Mouse (Mus musculus): ENCODE data around the gene Orm3. TPM values are rescaled to one million over a fixed set of nuclear protein-coding genes. Genes with fewer than 3 reads are reported as not detected.

Gene Orm3
- polyA plus RNA-seq, 1 experiment, result not detected

- peak overlapping the region; percentile 83 for H3K4me3 ChIP-seq (ENCODE audit: control insufficient read depth, low read depth, low read length)
- no peak overlapping the region for H3K27ac ChIP-seq (ENCODE audit: control insufficient read depth, insufficient read depth, low read depth, low read length)
- TF ChIP-seq POLR2A (IDR thresholded peaks at IDR 0.05; ENCODE audit: control insufficient read depth, low read depth, low read length), result no peak
- TF ChIP-seq CTCF (IDR thresholded peaks at IDR 0.05; ENCODE audit: control insufficient read depth, insufficient read depth, insufficient replicate concordance, low read depth, low read length), result no peak
- H3K27me3 ChIP-seq (ENCODE audit: control insufficient read depth, insufficient read depth, low read length), result no peaks in the 10 kb centered on the region
- H3K4me1 ChIP-seq (ENCODE audit: control insufficient read depth, insufficient read depth, low read length), result no peaks in the 10 kb centered on the region; the same call in 1 of the 2 replicates
- no peaks in the 10 kb centered on the region; the same call in 1 of the 2 replicates for H3K36me3 ChIP-seq (ENCODE audit: control insufficient read depth, insufficient read depth, low read length)
These were observed 26.9 kb downstream of the Orm3 start for GRCm38 (mm10) chr4:63382676-63383369.

DNA sequence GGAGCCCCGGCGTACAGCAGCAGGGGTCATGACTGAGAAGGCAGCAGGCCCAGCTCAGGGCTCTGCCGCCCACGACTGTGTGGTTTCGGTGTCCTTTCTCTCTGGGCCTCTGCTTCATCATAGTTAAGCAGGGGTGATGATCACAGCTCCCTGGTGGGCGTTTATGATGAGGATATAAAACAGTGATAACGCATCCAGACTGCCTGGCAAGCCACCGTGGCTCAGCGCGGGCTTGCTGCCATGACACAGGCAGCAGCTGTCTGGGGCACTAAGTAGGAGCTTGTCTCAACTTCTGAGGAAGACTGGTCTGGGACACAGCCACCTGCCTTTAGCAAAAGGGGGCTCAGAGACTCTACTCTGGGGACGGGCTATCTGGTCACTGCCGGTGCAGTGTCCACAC lies 27.5 kb downstream of the Orm3 start:
- H3K36me3 ChIP-seq (ENCODE audit: control insufficient read depth, insufficient read depth, low read length), result no peaks in the 10 kb centered on the region; the same call in 1 of the 2 replicates
- no peaks in the 10 kb centered on the region for H3K27me3 ChIP-seq (ENCODE audit: control insufficient read depth, insufficient read depth, low read length)
- TF ChIP-seq POLR2A (IDR thresholded peaks at IDR 0.05; ENCODE audit: control insufficient read depth, low read depth, low read length) (0 out of 2 replicates have a peak, but pooled peaks have one; percentile 14), CTCF (IDR thresholded peaks at IDR 0.05; ENCODE audit: control insufficient read depth, insufficient read depth, insufficient replicate concordance, low read depth, low read length) (no peak)
- H3K4me1 ChIP-seq (ENCODE audit: control insufficient read depth, insufficient read depth, low read length), result no peaks in the 10 kb centered on the region
- no peak overlapping the region for H3K27ac ChIP-seq (ENCODE audit: control insufficient read depth, insufficient read depth, low read depth, low read length)
- H3K4me3 ChIP-seq (ENCODE audit: control insufficient read depth, low read depth, low read length), result peak overlapping the region; percentile 20

GRCm38 (mm10) chr4:63384262-63384661 lies 28.3 kb downstream of the Orm3 start:
- TF ChIP-seq CTCF (IDR thresholded peaks at IDR 0.05; ENCODE audit: control insufficient read depth, insufficient read depth, insufficient replicate concordance, low read depth, low read length) (no peak), POLR2A (IDR thresholded peaks at IDR 0.05; ENCODE audit: control insufficient read depth, low read depth, low read length) (no peak)
- no peak overlapping the region for H3K4me3 ChIP-seq (ENCODE audit: control insufficient read depth, low read depth, low read length)
- no peaks in the 10 kb centered on the region for H3K4me1 ChIP-seq (ENCODE audit: control insufficient read depth, insufficient read depth, low read length)
- no peaks in the 10 kb centered on the region; the same call in 1 of the 2 replicates for H3K36me3 ChIP-seq (ENCODE audit: control insufficient read depth, insufficient read depth, low read length)
- H3K27me3 ChIP-seq (ENCODE audit: control insufficient read depth, insufficient read depth, low read length), result no peaks in the 10 kb centered on the region
- no peak overlapping the region for H3K27ac ChIP-seq (ENCODE audit: control insufficient read depth, insufficient read depth, low read depth, low read length)

DNA sequence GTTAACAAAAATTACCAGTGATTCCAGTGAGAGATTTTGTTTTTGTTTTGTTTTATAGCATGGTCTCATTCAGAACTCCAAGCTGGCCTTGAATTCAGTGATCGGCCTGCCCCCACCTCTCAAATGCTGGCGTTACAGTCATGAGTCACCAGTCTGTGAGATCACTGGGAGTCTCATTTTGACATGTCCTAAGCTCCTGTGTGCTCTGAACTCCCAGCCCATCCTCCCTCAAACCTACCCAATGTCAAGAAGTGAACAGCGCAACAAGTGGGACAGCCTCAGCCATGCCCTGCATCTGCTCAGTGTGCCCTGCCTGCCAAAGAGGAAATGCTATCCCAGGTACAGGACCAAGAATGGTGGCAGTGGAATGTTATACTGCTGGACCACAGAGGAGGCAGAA lies 29.3 kb downstream of the Orm3 start:
- TF ChIP-seq CTCF (IDR thresholded peaks at IDR 0.05; ENCODE audit: control insufficient read depth, insufficient read depth, insufficient replicate concordance, low read depth, low read length) (no peak), POLR2A (IDR thresholded peaks at IDR 0.05; ENCODE audit: control insufficient read depth, low read depth, low read length) (no peak; the same call in 1 of the 2 replicates)
- no peaks in the 10 kb centered on the region; the same call in 1 of the 2 replicates for H3K36me3 ChIP-seq (ENCODE audit: control insufficient read depth, insufficient read depth, low read length)

GRCm38 (mm10) chr4:63385784-63386183 lies 29.8 kb downstream of the Orm3 start:
- Histone ChIP-seq H3K27me3 (ENCODE audit: control insufficient read depth, insufficient read depth, low read length) (no peaks in the 10 kb centered on the region), H3K36me3 (ENCODE audit: control insufficient read depth, insufficient read depth, low read length) (no peaks in the 10 kb centered on the region; the same call in 1 of the 2 replicates), H3K4me3 (ENCODE audit: control insufficient read depth, low read depth, low read length) (peak overlapping the region; percentile 66), H3K27ac (ENCODE audit: control insufficient read depth, insufficient read depth, low read depth, low read length) (no peak overlapping the region), H3K4me1 (ENCODE audit: control insufficient read depth, insufficient read depth, low read length) (no peaks in the 10 kb centered on the region)
- TF ChIP-seq POLR2A (IDR thresholded peaks at IDR 0.05; ENCODE audit: control insufficient read depth, low read depth, low read length) (no peak), CTCF (IDR thresholded peaks at IDR 0.05; ENCODE audit: control insufficient read depth, insufficient read depth, insufficient replicate concordance, low read depth, low read length) (no peak)

More for the DNA sequence above, 29.3 kb downstream of the Orm3 start:
- Histone ChIP-seq H3K27me3 (ENCODE audit: control insufficient read depth, insufficient read depth, low read length) (no peaks in the 10 kb centered on the region), H3K4me1 (ENCODE audit: control insufficient read depth, insufficient read depth, low read length) (no peaks in the 10 kb centered on the region), H3K4me3 (ENCODE audit: control insufficient read depth, low read depth, low read length) (peak overlapping the region; percentile 66), H3K27ac (ENCODE audit: control insufficient read depth, insufficient read depth, low read depth, low read length) (no peak overlapping the region)

GRCm38 (mm10) chr4:63388029-63388428 lies 32.1 kb downstream of the Orm3 start:
- H3K36me3 ChIP-seq (ENCODE audit: control insufficient read depth, insufficient read depth, low read length), result no peaks in the 10 kb centered on the region
- no peak for TF ChIP-seq CTCF (IDR thresholded peaks at IDR 0.05; ENCODE audit: control insufficient read depth, insufficient read depth, insufficient replicate concordance, low read depth, low read length)
- no peak for TF ChIP-seq POLR2A (IDR thresholded peaks at IDR 0.05; ENCODE audit: control insufficient read depth, low read depth, low read length)
- no peak overlapping the region for H3K4me3 ChIP-seq (ENCODE audit: control insufficient read depth, low read depth, low read length)
- H3K4me1 ChIP-seq (ENCODE audit: control insufficient read depth, insufficient read depth, low read length), result no peaks in the 10 kb centered on the region
- no peak overlapping the region for H3K27ac ChIP-seq (ENCODE audit: control insufficient read depth, insufficient read depth, low read depth, low read length)
- H3K27me3 ChIP-seq (ENCODE audit: control insufficient read depth, insufficient read depth, low read length), result no peaks in the 10 kb centered on the region

- TF ChIP-seq POLR2A (IDR thresholded peaks at IDR 0.05; ENCODE audit: control insufficient read depth, low read depth, low read length) (no peak), CTCF (IDR thresholded peaks at IDR 0.05; ENCODE audit: control insufficient read depth, insufficient read depth, insufficient replicate concordance, low read depth, low read length) (no peak)
- no peaks in the 10 kb centered on the region for H3K36me3 ChIP-seq (ENCODE audit: control insufficient read depth, insufficient read depth, low read length)
- H3K4me1 ChIP-seq (ENCODE audit: control insufficient read depth, insufficient read depth, low read length), result no peaks in the 10 kb centered on the region
- no peak overlapping the region for H3K4me3 ChIP-seq (ENCODE audit: control insufficient read depth, low read depth, low read length)
- H3K27ac ChIP-seq (ENCODE audit: control insufficient read depth, insufficient read depth, low read depth, low read length), result no peak overlapping the region
- H3K27me3 ChIP-seq (ENCODE audit: control insufficient read depth, insufficient read depth, low read length), result no peaks in the 10 kb centered on the region
These were observed 33.3 kb downstream of the Orm3 start for GRCm38 (mm10) chr4:63389121-63389886.

Measured in testis, adult 2 months (tissue).